Mouse (Mus musculus): ENCODE data around the gene Gaa. TPM values are rescaled to one million over a fixed set of nuclear protein-coding genes. Genes with fewer than 3 reads are reported as not detected.
"Not testable (repeated sequence)": the region's sequence is repeated elsewhere in the genome, so short reads cannot be mapped to it uniquely, and the experiment has no call there.

Gene Gaa
- polyA plus RNA-seq, 1 experiment from 2014 or later, result 26.8 TPM

GRCm38 (mm10) chr11:119258572-119259322, 8.9 kb upstream of the Gaa start:
- Histone ChIP-seq H3K4me3 (peak overlapping the region; percentile 22), H3K27me3 (no peaks in the 10 kb centered on the region), H3K9ac (peak overlapping the region; percentile 35; the same call in 1 of the 2 replicates), H3K36me3 (ENCODE audit: poor library complexity, severe bottlenecking) (peaks cover 27% of the 10 kb centered on the region), H3K4me1 (peaks cover 4% of the 10 kb centered on the region), H3K9me3 (replicated peaks) (no peaks in the 10 kb centered on the region), H3K27ac (0 out of 2 replicates have a peak overlapping the region, but pooled peaks have one; percentile 4), H3K4me2 (peak overlapping the region; percentile 49)
- ATAC-seq, result peak; percentile 50; the same call in 1 of the 2 replicates
- 71% methylated on average over 23 of the region's 23 CpGs for WGBS

GRCm38 (mm10) chr11:119259977-119260376, 7.7 kb upstream of the Gaa start:
- Histone ChIP-seq H3K27me3 (no peaks in the 10 kb centered on the region), H3K9ac (no peak overlapping the region), H3K36me3 (ENCODE audit: poor library complexity, severe bottlenecking) (peaks cover 27% of the 10 kb centered on the region), H3K4me2 (no peak overlapping the region), H3K9me3 (replicated peaks) (no peaks in the 10 kb centered on the region), H3K4me3 (no peak overlapping the region), H3K27ac (no peak overlapping the region), H3K4me1 (peaks cover 4% of the 10 kb centered on the region)
- ATAC-seq, result no peak
- WGBS, result 90% methylated on average over 8 of the region's 8 CpGs

- H3K9me3 ChIP-seq (replicated peaks), result no peaks in the 10 kb centered on the region
- H3K27me3 ChIP-seq, result no peaks in the 10 kb centered on the region
- no peak overlapping the region for H3K9ac ChIP-seq
- peaks cover 27% of the 10 kb centered on the region for H3K36me3 ChIP-seq (ENCODE audit: poor library complexity, severe bottlenecking)
- WGBS, result 92% methylated on average over 13 of the region's 13 CpGs
- H3K4me3 ChIP-seq, result no peak overlapping the region
- H3K27ac ChIP-seq, result no peak overlapping the region
- H3K4me2 ChIP-seq, result no peak overlapping the region
- peaks cover 14% of the 10 kb centered on the region for H3K4me1 ChIP-seq
- no peak for ATAC-seq
Observed at GRCm38 (mm10) chr11:119264413-119264812, 3.3 kb upstream of the Gaa start.

- peaks cover 17% of the 10 kb centered on the region for H3K36me3 ChIP-seq (ENCODE audit: poor library complexity, severe bottlenecking)
- 79% methylated on average over 7 of the region's 7 CpGs for WGBS
- no peak overlapping the region for H3K4me3 ChIP-seq
- no peak overlapping the region for H3K9ac ChIP-seq
- no peak overlapping the region for H3K27ac ChIP-seq
- peaks cover 14% of the 10 kb centered on the region for H3K4me1 ChIP-seq
- no peaks in the 10 kb centered on the region for H3K9me3 ChIP-seq (replicated peaks)
- H3K4me2 ChIP-seq, result no peak overlapping the region
- H3K27me3 ChIP-seq, result no peaks in the 10 kb centered on the region
- no peak for ATAC-seq
Observed at GRCm38 (mm10) chr11:119265811-119266210, 1.9 kb upstream of the Gaa start.

- Histone ChIP-seq H3K4me1 (peaks cover 14% of the 10 kb centered on the region), H3K27me3 (no peaks in the 10 kb centered on the region), H3K27ac (peak overlapping the region; percentile 10; the same call in 1 of the 2 replicates), H3K4me3 (peak overlapping the region; percentile 61; the same call in 1 of the 2 replicates), H3K4me2 (peak overlapping the region; percentile 87), H3K9me3 (replicated peaks) (no peaks in the 10 kb centered on the region), H3K9ac (peak overlapping the region; percentile 77; the same call in 1 of the 2 replicates), H3K36me3 (ENCODE audit: poor library complexity, severe bottlenecking) (peaks cover 18% of the 10 kb centered on the region)
- WGBS, result 43% methylated on average over 6 of the region's 6 CpGs
- ATAC-seq, result peak; percentile 25; the same call in 1 of the 2 replicates
Observed at GRCm38 (mm10) chr11:119267241-119267674, 429 bp upstream of the Gaa start.

GRCm38 (mm10) chr11:119268557-119269195, 989 bp downstream of the Gaa start:
- Histone ChIP-seq H3K27me3 (no peaks in the 10 kb centered on the region), H3K4me3 (peak overlapping the region; percentile 61), H3K27ac (no peak overlapping the region), H3K4me2 (peak overlapping the region; percentile 87), H3K36me3 (ENCODE audit: poor library complexity, severe bottlenecking) (peaks cover 23% of the 10 kb centered on the region), H3K4me1 (peaks cover 14% of the 10 kb centered on the region), H3K9me3 (replicated peaks) (no peaks in the 10 kb centered on the region), H3K9ac (peak overlapping the region; percentile 77)
- WGBS, result 73% methylated on average over 16 of the region's 16 CpGs
- ATAC-seq, result 0 out of 2 replicates have a peak, but pooled peaks have one; percentile 1

- not testable (repeated sequence) for ATAC-seq
- peaks cover 42% of the 10 kb centered on the region for H3K36me3 ChIP-seq (ENCODE audit: poor library complexity, severe bottlenecking)
- 55% methylated on average over 3 of the region's 3 CpGs for WGBS
Observed at GRCm38 (mm10) chr11:119272492-119272891, 4.8 kb downstream of the Gaa start.

GRCm38 (mm10) chr11:119273186-119273930, 5.7 kb downstream of the Gaa start:
- Histone ChIP-seq H3K9me3 (replicated peaks) (no peaks in the 10 kb centered on the region), H3K4me1 (peaks cover 5% of the 10 kb centered on the region), H3K4me3 (no peak overlapping the region), H3K4me2 (no peak overlapping the region), H3K9ac (no peak overlapping the region), H3K27ac (no peak overlapping the region), H3K36me3 (ENCODE audit: poor library complexity, severe bottlenecking) (peaks cover 42% of the 10 kb centered on the region), H3K27me3 (no peaks in the 10 kb centered on the region)
- no peak for ATAC-seq
- WGBS, result 89% methylated on average over 7 of the region's 8 CpGs

More at GRCm38 (mm10) chr11:119272492-119272891, 4.8 kb downstream of the Gaa start:
- H3K9me3 ChIP-seq (replicated peaks); H3K4me2 ChIP-seq; H3K9ac ChIP-seq; H3K4me3 ChIP-seq; H3K27me3 ChIP-seq; H3K27ac ChIP-seq: not testable (repeated sequence)
- H3K4me1 ChIP-seq, result peaks cover 11% of the 10 kb centered on the region

GRCm38 (mm10) chr11:119281030-119281429, 13.3 kb downstream of the Gaa start:
- H3K4me2 ChIP-seq, result no peak overlapping the region
- no peak overlapping the region for H3K9ac ChIP-seq
- H3K9me3 ChIP-seq (replicated peaks), result no peaks in the 10 kb centered on the region
- peaks cover 58% of the 10 kb centered on the region for H3K36me3 ChIP-seq (ENCODE audit: poor library complexity, severe bottlenecking)
- H3K4me3 ChIP-seq, result no peak overlapping the region
- H3K4me1 ChIP-seq, result no peaks in the 10 kb centered on the region
- WGBS, result 87% methylated on average over 15 of the region's 15 CpGs
- no peaks in the 10 kb centered on the region for H3K27me3 ChIP-seq
- no peak for ATAC-seq
- no peak overlapping the region for H3K27ac ChIP-seq

GRCm38 (mm10) chr11:119285791-119286527, 18.3 kb downstream of the Gaa start:
- WGBS, result 70% methylated on average over 9 of the region's 9 CpGs
- Histone ChIP-seq H3K36me3 (ENCODE audit: poor library complexity, severe bottlenecking) (peaks cover 86% of the 10 kb centered on the region), H3K27me3 (no peaks in the 10 kb centered on the region), H3K27ac (no peak overlapping the region), H3K9me3 (replicated peaks) (no peaks in the 10 kb centered on the region), H3K4me2 (no peak overlapping the region), H3K4me1 (no peaks in the 10 kb centered on the region), H3K9ac (no peak overlapping the region), H3K4me3 (no peak overlapping the region)
- ATAC-seq, result no peak

- H3K27me3 ChIP-seq, result no peaks in the 10 kb centered on the region
- WGBS, result 94% methylated on average over 20 of the region's 20 CpGs
Observed at GRCm38 (mm10) chr11:119287207-119287992, 19.7 kb downstream of the Gaa start.

More at GRCm38 (mm10) chr11:119287207-119287992, 19.7 kb downstream of the Gaa start:
- ATAC-seq, result no peak
- Histone ChIP-seq H3K9me3 (replicated peaks) (no peaks in the 10 kb centered on the region), H3K9ac (no peak overlapping the region), H3K4me1 (no peaks in the 10 kb centered on the region), H3K4me3 (no peak overlapping the region), H3K4me2 (no peak overlapping the region), H3K27ac (no peak overlapping the region), H3K36me3 (ENCODE audit: poor library complexity, severe bottlenecking) (peaks cover 88% of the 10 kb centered on the region)
